Mouse (Mus musculus): ENCODE results near the gene Notch3.
"Not testable (repeated sequence)": the region's sequence is repeated elsewhere in the genome, so short reads cannot be mapped to it uniquely, and the experiment has no call there.

The Notch3 gene

DNA sequence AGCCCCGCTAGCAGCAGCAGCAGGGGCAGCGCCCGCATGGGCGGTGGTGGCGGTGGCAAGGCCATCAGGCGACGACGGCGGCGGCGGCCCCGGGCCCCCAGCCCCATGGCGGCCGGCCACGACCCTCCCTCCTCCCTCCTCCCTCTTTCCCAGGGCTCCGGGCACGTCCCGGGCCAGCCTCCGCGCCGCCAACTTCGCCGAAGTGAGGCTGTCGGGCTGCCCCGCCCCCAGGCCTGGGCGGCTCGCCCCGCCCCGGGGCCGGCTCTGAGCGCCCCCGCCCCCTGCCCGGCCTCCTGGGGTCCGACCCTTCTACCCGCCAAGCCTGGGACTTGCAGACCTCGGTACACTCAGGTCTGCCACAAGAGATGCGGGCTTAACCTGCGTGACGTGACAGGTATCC lies at the start of gene Notch3:
Gene Notch3, minus strand, starts transcription at position 166 of the 400 bp plus-strand sequence.
- DNase-seq (ENCODE audit: low spot score in 2 of 2): peak in 1 of 2 experiments; percentile 57

DNA sequence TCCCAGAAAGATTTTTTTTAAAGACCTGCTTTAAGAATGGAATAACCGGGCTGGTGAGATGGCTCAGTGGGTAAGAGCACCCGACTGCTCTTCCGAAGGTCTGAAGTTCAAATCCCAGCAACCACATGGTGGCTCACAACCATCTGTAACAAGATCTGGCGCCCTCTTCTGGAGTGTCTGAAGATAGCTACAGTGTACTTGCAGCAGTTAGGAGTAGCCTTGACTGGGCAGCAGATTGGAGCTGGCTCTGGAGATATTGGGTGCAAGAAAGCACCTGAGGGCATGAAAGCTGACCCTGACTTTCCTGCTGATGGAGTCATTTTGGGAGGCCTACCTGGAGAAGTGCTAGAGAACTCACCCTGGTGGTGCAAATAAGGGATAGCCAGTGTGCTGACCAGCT lies 48.9 kb upstream of the Notch3 start:
- DNase-seq (ENCODE audit: low spot score in 2 of 2): not testable (repeated sequence)

- DNase-seq (ENCODE audit: low spot score in 2 of 2): not testable (repeated sequence)
These were observed 44.9 kb upstream of the Notch3 start for GRCm38 (mm10) chr17:32211554-32211953.

DNA sequence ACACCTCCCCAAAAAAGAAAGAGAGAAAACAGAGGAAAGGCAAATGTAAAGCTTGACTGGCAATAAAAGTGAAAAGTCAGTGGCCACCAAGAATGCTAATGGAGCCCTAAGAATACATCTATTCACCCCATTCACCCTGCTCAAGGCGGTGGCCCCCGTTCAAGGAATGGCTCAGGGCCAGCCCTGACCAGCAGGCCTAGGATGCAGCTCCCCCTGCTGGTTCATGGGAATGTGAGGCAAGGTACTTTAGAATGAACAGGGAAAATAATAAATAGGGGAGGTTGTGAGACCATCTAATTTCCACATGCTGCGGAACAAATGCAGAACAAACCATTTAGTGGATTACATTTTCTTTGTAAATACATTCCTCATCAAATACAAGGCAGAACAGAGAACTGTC lies 43.1 kb upstream of the Notch3 start:
- DNase-seq (ENCODE audit: low spot score in 2 of 2): peak; percentile 35 to 46

DNA sequence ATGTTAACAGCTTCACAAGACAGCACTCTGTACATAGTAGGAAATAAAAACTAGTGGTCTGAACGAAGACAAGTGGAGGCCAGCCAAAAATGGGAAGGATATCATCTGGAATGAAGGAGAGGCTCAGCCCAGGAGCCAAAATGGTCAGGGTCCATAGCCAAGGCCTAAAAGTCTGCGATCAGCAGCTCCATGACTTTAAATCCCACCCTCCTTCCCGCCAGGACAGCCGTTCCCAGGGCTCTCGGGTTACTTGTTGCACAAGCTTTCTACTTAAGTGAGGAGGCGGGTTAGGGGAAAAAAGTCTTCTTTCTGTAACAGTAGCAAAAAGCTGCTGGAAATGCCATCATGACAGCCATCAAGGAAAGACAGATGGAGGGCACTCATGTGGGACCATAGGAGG lies 42.5 kb upstream of the Notch3 start:
- no peak for DNase-seq (ENCODE audit: low spot score in 2 of 2)

GRCm38 (mm10) chr17:32207586-32208245 lies 41.1 kb upstream of the Notch3 start:
- DNase-seq (ENCODE audit: low spot score in 2 of 2): no peak

- no peak for DNase-seq (ENCODE audit: low spot score in 2 of 2)
These were observed 38.7 kb upstream of the Notch3 start for GRCm38 (mm10) chr17:32205345-32205744.

DNA sequence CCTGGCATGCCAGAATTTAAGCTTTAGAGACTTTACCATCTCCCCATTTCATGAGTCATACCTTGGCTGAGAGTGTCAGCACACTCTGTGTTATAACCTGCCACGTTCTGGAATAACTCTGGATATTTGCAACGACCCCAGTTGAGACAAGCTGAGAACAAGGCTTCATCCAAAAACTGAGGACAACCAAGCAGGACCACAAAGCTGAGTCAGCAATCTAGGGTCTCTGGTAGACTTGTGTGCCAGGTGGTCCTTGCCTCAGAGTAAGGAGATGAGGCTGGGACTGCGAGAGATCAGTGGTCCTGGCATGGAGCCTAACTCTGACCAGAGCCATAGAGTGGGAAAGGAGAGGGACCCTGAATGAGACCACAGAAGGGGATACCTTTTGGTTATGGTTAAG lies 36.3 kb upstream of the Notch3 start:
- no peak for DNase-seq (ENCODE audit: low spot score in 2 of 2)

- DNase-seq (ENCODE audit: low spot score in 2 of 2): no peak
These were observed 34.4 kb upstream of the Notch3 start for GRCm38 (mm10) chr17:32201086-32201485.

DNA sequence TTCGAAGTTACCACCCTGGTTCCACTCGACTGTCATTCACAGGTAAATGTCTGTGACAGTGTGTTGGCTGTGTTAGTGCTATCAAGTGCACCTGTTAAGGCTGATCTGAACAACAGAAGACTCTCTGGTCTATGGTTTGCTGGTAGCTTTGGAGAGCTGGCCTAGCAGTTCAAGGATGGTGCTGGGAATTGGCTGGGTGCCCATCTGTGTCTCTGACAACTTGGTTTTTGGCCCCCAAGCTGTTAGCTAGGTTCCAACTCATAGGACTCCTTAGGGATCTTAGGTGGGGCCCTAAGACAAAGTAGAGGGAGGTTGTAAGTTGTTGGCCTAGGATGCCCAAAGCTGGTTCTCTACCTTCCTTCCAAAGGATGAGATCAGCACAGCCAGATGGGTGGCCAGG lies 33.1 kb upstream of the Notch3 start:
- no peak for DNase-seq (ENCODE audit: low spot score in 2 of 2)

- no peak for DNase-seq (ENCODE audit: low spot score in 2 of 2)
These were observed 30.5 kb upstream of the Notch3 start for GRCm38 (mm10) chr17:32197156-32197555.

DNA sequence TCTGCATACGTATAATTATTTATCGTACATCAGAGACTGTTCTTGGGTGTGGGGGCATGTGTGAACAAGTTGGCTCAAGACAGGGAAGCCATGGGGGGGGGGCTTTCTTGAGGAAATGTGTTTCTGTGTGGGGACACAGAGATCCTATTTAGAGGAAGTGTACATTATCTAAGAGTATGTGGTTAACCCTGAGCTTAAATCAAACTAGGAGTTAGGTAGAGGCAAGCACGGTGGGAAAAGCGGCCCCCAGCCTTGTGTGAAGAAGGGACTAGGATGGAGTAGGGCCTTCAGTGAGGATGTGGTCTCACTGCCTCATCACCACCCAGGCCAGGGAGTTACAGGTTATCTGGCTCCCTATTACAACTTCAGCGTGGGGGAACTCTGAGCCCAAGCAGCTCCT lies 29.1 kb upstream of the Notch3 start:
- DNase-seq (ENCODE audit: low spot score in 2 of 2): no peak

GRCm38 (mm10) chr17:32193010-32193409 lies 26.4 kb upstream of the Notch3 start:
- DNase-seq (ENCODE audit: low spot score in 2 of 2): no peak

GRCm38 (mm10) chr17:32189850-32190249 lies 23.2 kb upstream of the Notch3 start:
- no peak for DNase-seq (ENCODE audit: low spot score in 2 of 2)

GRCm38 (mm10) chr17:32188863-32189636 lies 22.4 kb upstream of the Notch3 start, which contains the start of gene Ephx3:
TSS of gene Ephx3 (minus strand) at chr17:32189549.
- DNase-seq (ENCODE audit: low spot score in 2 of 2): no peak

DNA sequence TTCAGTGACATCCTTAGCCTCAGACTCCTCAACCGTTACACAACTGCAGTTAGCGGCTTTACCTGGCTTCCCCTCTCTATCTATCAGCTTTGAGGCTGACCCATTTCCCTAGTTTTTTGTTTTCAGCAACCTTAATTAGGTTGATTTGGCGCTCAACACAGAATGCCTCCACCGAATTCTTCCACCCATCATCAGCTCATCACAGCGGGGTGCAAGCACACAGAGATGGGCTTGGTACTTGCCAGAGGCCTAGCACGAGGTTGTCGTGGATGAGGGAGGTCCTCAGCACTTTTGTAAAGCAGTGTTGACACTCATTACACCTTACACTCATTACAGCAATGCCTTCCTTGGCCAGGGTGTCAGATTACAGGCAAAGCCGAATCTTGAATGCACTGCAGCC lies 16.4 kb upstream of the Notch3 start:
- no peak for DNase-seq (ENCODE audit: low spot score in 2 of 2)

DNA sequence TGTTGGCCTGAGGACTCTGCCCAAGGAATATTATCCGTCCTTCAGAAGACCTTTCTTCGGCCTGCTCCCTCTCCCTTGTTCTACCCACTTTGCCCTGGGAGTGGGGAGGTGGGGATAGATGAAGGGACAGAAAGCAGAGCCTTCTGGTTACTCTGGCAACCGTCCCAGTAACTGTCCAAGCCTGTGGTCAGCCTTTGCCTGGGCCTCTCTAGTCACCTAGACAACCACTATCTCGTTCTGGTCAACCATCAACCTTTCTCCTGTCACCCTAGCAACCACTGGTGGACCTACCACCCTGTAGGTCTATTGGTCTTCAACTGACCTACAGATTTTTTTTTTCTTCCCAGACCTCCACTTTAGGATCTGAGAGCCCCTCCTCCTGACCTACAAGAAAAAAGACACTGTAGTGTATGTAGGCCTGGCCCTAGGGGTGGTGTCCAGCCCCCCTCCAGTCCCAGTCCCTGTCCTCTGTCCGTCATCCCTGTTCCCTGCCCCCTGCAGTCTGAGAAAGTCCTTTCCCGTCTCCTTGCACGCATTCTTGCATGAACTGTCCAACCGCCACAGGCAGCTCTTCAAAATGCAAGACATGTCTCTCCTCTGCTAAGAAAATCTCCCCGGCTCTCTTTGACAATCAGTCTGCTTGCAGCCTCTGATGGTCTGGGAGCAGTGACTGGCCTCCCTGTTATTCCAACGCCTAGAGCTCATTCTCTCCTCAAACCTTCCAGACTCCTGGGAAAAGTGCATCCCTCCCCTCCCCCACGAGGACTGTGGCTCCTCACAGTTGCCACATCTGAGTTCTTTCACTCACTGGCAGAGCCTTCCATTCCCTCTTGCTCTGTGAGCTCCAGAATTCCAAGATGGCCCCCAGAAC lies 13.2 kb upstream of the Notch3 start:
- no peak for DNase-seq (ENCODE audit: low spot score in 2 of 2)

GRCm38 (mm10) chr17:32176919-32177318 lies 10.3 kb upstream of the Notch3 start:
- no peak for DNase-seq (ENCODE audit: low spot score in 2 of 2)

DNA sequence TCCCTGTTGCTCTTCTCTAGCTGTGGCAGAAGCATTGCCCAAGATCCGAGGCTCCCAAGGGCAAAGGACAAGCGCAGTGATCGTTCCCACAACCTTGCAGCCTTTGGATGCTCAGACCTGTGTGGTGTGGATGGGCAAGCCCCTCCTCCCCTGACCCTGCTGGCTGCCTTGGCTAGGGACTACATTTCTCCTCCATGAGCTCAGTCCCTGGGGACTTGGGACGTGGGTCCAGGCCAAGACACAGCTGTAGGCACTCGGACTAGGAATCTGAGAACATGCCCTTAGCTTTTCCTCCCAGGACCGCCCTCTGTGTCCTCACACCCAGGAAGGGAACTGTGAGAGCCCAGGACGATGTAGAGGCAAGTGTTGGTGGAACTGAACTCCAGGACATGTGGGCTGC lies 6.5 kb upstream of the Notch3 start:
- no peak for DNase-seq (ENCODE audit: low spot score in 2 of 2)

- DNase-seq (ENCODE audit: low spot score in 2 of 2): no peak
These were observed 5.8 kb upstream of the Notch3 start for GRCm38 (mm10) chr17:32172485-32172884.

GRCm38 (mm10) chr17:32169518-32170225 lies 3.0 kb upstream of the Notch3 start:
- peak in 1 of 2 experiments; percentile 42 for DNase-seq (ENCODE audit: low spot score in 2 of 2)

All from urinary bladder, adult 18-20 months (tissue).